Mouse (Mus musculus) retina, adult 2 months (tissue): Measurements from ENCODE around the gene Ero1lb.
A peak's percentile ranks its signal among the peaks of the same experiment; 100 is the strongest.

Experiments used
- DNase-seq: peaks from one replicate; pipeline ENCODE4 v3.0.0-alpha.2; 2012; ENCODE audit warnings: low read depth, low spot score

Gene Ero1lb

GRCm38 (mm10) chr13:12565621-12566390 lies at the start of gene Ero1lb:
TSS of gene Ero1lb (plus strand) at chr13:12565874.
- peak; percentile 84 for DNase-seq

- no peak for DNase-seq
Observed at GRCm38 (mm10) chr13:12519371-12519770, 46.3 kb upstream of the Ero1lb start.

- DNase-seq: no peak
Observed at GRCm38 (mm10) chr13:12519955-12520584, 45.6 kb upstream of the Ero1lb start, which contains the start of gene Edaradd. TSS of gene Edaradd (minus strand) at chr13:12520438.

DNA sequence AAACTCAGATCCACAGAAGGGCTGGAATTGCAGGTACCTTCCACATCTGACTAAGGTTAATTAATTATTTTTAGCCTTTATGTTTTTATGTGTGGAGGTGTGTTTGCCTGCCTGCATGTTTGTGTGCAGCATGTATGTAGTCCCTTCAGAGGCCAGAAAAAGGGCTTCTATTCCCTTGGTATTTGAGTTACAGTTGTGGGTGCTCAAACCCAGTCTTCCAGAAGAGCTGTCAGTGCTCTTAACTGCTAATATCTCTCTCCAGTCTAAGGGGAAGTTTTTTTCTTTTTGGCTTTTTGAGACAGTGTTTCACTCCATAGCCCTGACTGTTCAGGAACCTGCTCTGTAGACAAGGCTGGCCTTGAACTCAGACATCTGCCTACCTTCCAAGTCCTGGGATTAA lies 43.3 kb upstream of the Ero1lb start:
- no peak for DNase-seq

- no peak for DNase-seq
Observed at GRCm38 (mm10) chr13:12525678-12526077, 40.0 kb upstream of the Ero1lb start.

DNA sequence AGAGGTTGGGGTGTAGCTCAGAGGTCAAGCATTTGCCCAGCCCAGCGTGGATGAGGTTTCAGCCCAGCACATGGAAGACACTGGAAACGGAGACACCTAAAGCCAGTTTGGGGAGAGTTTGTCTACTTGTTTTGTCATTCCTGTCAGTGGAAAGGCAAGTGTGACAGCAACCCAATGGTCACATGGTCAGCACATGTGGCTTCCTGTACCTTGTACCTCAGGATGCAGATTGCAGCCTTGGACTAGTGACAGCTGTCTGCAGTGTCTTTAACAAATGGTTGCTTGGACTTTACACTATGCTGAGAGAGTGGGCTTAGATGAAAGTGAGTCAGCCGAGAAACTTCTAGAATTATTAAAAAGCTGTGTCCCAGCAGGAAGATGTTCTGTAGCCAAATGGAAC lies 31.0 kb upstream of the Ero1lb start:
- no peak for DNase-seq

- DNase-seq: no peak
Observed at GRCm38 (mm10) chr13:12537971-12538370, 27.7 kb upstream of the Ero1lb start.

GRCm38 (mm10) chr13:12539716-12540115 lies 26.0 kb upstream of the Ero1lb start:
- no peak for DNase-seq

DNA sequence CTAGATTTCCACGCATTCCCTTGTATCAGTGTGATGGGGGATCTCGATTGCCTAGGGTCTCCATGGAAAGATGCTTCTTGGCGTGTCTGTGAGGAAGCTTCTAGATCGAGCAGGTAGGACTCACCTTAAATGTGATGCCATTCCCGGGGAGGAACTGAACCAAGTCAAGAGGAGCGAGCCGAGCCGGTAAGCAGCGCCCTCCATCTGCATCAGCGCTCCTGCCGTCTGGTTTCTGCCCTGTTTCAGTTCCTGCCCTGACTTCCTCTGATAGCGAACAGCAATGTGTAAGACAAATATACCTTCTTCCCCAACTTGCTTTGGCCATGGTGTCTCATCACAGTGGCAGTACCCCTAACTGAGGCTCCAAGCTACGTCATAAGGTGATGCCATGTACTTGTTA lies 25.6 kb upstream of the Ero1lb start:
- DNase-seq: no peak

DNA sequence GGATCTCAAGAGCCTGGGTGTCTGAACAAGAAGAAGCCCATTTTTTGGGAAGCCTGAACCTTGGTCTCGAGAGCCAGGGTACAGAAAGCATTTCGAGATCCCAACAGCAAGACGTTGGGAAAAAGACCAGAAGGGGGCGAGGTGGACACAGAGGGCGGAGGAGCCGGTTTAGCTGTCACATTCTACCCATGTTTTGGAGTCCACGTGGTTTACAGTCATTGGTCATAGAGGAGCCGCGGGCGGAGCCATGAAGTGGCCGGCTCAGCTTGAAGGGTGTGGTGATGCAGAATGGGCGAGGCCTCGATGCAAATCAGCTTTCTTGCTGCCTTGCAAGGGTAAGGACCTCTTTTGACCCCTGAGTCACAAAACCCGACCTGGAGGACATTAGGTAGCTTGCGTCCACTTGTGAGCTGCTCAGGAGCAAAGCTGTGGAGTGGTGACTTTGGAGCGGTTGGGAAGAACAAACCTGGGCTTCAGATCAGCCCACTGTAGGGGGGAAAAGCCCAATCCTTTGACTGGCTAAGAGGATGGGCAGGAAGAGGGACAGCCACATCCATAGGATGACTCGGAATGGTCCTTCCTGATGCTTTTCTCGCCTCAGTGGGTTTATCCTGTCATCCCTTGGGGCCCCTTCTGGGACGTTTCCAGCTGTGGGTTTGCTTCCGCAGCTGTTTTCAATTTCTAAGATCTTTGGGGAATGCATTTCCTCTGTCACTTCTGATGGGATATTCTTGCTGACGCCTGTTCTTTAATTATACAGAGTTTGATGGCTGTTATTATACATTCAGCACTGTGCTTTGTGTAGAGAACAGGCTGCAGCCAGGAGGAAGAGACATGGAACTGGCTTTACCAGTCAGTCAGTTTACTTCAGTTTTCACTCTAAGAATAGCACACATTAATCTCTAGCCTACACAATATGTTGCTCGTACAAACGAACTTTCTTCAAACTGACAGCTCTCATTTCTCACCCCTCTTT lies 23.4 kb upstream of the Ero1lb start:
- DNase-seq: no peak

GRCm38 (mm10) chr13:12543246-12543645 lies 22.4 kb upstream of the Ero1lb start:
- no peak for DNase-seq

GRCm38 (mm10) chr13:12543880-12544568 lies 21.6 kb upstream of the Ero1lb start:
- no peak for DNase-seq

DNA sequence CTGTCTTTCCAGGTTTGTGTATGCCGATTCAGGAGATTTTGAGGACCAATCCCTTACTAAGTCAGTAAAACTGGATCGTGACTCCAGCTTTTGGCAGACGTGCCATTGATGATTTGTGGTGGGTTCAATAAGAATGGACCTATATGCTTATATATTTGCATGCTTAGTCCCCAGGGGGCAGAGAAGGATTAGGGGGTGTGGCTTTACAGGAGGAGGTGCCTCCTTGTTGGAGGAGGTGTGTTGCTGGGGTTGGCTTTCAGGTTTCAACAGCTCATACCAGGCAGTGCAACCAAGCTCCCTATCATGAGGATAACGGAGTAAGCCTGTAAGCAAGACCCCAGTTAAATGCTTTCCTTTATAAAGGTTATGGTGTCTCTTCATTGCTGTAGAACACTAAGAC lies 11.5 kb upstream of the Ero1lb start:
- DNase-seq: no peak

GRCm38 (mm10) chr13:12559044-12559443 lies 6.6 kb upstream of the Ero1lb start:
- no peak for DNase-seq

GRCm38 (mm10) chr13:12559462-12560120 lies 6.1 kb upstream of the Ero1lb start:
- no peak for DNase-seq

- no peak for DNase-seq
Observed at GRCm38 (mm10) chr13:12561729-12562128, 3.9 kb upstream of the Ero1lb start.

- no peak for DNase-seq
Observed at GRCm38 (mm10) chr13:12562256-12562655, 3.4 kb upstream of the Ero1lb start.

GRCm38 (mm10) chr13:12567936-12568335 lies 2.3 kb downstream of the Ero1lb start:
- no peak for DNase-seq

- no peak for DNase-seq
Observed at GRCm38 (mm10) chr13:12568597-12569469, 3.2 kb downstream of the Ero1lb start.

- DNase-seq: no peak
Observed at GRCm38 (mm10) chr13:12569741-12570140, 4.1 kb downstream of the Ero1lb start.
